Mouse (Mus musculus): ENCODE data around the gene Fndc5.

Fndc5 gene

DNA sequence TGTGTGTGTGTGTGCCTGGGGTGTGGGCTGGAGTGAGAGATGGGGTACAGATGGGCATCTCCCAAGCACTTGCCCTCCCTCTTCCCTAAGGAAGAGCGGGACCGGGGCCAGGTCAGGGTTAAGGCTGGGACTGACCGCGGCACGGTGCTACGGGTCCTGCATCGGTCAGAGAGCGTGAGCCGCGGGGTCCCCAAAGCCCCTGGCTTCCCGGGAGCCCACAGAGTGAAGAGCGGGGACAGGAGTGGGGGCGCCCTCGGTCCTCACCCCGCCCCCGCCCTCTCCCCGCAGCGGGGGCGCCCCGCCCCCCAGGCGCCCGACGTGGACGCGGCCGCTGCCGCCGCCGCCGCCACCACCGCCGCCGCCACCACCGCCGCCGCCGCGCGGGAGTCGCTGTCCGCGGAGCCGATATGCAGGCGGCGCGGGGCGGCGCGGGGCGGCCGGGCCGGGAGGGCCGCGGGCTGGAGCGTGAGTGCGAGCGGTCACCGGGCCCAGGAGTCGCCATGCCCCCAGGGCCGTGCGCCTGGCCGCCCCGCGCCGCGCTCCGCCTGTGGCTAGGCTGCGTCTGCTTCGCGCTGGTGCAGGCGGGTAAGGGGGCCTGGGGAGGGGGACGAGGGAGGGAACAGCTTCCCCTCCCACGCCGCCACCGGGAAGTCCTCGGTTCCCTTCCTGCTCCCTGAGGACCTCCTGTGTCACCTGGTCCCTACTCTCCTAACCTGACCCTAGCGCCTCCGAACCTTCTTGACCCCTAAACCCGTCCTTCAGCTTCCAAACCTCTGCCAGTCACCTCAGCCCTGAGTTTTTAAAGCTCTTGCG, at the start of gene Fndc5:
Gene Fndc5, plus strand, starts transcription at position 421 of the 813 bp plus-strand sequence.
- in situ Hi-C loops (cut with MseI, MboI) = no loop called here

GRCm38 (mm10) chr4:129087850-129088249, 48.9 kb upstream of the Fndc5 start:
- in situ Hi-C loops (cut with MseI, MboI) = loop anchor here in 1 of 2 experiments (5.0 kb wide), 1 partner anchor 116 kb away; no protein-coding TSS in a partner anchor

DNA sequence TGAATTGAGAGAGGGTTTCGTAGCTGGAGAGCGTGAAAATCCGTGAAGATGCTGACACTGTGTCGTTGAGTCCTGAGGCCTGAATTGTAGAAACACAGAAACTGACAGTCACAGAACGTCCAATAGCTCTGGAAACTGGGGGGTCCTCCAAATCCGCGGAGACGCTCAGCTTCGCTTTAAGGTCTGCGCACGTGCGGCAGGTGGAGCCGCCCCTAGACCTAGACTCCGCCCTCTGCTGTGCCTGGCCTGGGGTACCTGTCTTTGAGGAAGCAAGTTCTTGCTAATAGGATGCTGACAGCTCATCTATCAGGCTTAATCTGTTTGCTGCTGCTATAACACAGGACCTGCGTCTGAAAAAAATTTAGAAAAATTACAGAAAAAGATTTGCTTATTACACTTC, 41.5 kb upstream of the Fndc5 start:
- in situ Hi-C loops (cut with MseI, MboI) = no loop called here

DNA sequence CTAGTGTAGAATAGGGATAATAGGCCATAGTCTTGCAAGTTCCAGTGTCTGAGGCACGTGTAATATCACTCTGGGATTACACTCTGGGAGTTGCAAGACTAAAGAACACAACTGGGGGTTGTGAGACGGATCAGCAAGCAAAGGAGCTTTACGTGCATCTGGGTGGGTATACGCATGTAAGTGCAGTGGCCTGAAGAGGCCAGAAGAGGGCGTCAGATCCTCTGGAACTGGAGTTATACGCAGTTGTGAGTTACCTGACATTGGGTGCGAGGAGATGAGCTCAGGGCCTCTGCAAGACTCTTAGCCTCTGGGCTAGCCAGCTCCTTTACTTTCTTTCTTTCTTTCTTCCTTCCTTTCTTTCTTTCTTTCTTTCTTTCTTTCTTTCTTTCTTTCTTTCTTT, 39.8 kb upstream of the Fndc5 start:
- in situ Hi-C loops (cut with MseI, MboI) = no loop called here

- in situ Hi-C loops (cut with MseI, MboI) = no loop called here
These were observed 34.5 kb upstream of the Fndc5 start for GRCm38 (mm10) chr4:129102133-129102829.

DNA sequence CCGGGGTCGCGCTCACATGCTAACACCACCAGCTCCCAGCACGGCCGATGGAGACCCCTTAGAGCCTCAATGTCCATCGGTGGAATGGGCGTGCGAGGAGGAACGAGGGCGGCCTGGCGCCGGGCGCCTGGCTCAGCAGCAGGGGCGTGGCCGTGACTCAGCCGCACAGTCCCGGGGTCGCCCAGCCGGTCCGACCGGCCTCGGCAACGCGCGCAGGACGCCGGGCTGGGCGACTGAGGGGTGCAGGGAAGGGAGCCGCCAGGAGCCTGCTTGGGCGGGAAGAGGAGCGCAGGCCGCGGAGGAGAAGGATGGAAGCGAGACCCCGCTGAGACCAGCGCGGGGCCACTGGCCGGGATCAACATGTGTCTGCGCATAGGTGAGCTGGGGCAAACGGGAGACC, 31.4 kb upstream of the Fndc5 start, which contains the start of gene Tmem54:
Gene Tmem54, plus strand, starts transcription at position 193 of the 400 bp plus-strand sequence.
- in situ Hi-C loops (cut with MseI, MboI) = no loop called here

- in situ Hi-C loops (cut with MseI, MboI) = no loop called here
These were observed 30.7 kb upstream of the Fndc5 start for GRCm38 (mm10) chr4:129106073-129106472.

DNA sequence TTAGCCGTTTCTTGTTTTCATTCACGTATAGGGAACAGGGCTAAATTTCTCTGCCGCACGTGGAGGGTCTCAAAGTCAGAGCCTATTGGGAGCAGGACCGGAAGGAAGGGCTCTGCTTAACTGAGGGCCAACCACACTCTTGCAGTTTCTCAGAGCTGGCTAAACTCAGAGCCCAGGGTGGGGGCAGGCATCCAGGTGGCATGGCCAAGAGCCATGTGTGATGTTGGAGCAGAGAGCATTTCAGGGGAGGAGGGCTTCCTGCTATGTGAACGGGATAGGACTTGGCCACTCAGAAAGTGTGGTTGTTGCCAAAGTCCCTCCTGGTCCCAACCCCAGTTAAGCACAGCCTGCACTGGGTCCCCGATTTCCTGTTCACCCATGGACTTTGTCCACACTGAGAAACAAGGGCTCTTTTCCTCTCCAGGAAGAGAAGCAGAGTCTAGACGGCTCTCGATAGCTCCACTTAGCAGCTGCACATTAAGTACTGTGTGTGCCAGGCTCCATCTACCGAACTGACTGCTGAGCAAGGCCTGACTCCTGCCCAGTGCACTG, 29.4 kb upstream of the Fndc5 start:
- in situ Hi-C loops (cut with MseI, MboI) = no loop called here

DNA sequence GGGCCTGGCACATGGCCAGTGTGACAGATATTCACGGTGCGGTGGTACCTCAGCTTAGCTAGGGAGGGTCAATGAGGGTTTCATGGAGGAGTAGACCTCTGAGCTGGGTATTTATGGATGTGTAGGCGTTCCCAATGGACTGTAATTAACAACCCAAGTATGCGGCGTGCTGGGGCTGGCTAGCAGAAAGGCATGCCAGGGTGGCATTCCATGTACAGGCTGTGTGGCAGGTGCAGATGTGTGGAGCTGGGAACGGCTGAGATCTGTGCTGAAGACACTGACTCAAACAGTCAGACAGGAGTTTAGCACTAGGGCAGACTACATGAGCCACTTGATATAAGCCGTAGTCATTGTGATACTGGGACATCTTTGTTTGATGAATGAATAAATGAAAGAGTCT, 28.2 kb upstream of the Fndc5 start:
- in situ Hi-C loops (cut with MseI, MboI) = no loop called here

- in situ Hi-C loops (cut with MseI, MboI) = no loop called here
These were observed 26.0 kb upstream of the Fndc5 start for GRCm38 (mm10) chr4:129110804-129111203.

DNA sequence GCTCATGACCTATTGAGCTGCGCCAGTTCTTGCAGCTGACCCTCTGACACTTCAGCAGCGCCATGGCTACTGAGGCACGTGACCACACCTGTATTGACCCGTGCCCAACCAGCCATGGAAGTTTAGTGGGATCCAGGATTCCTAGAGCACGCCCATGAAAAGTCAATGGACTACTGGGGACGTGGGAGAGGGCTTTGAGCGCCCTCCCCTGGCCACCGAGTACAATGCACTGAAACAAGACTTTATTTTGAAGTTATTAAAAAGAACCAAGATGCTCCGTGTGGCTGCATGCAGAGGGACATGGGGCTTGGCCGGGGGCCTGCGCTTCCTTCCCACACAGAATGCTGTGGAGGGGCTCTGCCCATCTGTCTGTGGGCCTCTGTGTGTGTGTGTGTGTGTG, 25.4 kb upstream of the Fndc5 start:
- in situ Hi-C loops (cut with MseI, MboI) = no loop called here

DNA sequence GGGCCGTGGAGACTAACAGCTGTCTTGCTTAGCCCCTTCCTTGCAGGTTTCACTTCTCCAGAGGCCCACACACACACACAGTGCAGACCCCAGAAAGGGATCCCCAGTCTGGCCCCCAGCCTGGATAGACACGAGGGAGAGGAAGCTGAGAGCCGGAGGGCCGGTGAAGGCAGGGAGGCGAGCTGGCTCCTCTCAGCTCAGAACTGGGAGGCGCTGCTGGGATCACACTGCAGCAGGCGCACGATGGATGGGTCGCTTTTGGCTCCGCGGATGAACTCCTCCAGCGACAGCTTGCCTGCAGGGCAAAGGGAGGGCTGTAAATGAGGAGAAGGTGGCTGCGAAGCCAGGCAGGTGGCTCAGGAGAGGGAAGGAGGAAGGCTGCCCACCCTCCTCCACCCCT, 24.6 kb upstream of the Fndc5 start:
- in situ Hi-C loops (cut with MseI, MboI) = no loop called here

DNA sequence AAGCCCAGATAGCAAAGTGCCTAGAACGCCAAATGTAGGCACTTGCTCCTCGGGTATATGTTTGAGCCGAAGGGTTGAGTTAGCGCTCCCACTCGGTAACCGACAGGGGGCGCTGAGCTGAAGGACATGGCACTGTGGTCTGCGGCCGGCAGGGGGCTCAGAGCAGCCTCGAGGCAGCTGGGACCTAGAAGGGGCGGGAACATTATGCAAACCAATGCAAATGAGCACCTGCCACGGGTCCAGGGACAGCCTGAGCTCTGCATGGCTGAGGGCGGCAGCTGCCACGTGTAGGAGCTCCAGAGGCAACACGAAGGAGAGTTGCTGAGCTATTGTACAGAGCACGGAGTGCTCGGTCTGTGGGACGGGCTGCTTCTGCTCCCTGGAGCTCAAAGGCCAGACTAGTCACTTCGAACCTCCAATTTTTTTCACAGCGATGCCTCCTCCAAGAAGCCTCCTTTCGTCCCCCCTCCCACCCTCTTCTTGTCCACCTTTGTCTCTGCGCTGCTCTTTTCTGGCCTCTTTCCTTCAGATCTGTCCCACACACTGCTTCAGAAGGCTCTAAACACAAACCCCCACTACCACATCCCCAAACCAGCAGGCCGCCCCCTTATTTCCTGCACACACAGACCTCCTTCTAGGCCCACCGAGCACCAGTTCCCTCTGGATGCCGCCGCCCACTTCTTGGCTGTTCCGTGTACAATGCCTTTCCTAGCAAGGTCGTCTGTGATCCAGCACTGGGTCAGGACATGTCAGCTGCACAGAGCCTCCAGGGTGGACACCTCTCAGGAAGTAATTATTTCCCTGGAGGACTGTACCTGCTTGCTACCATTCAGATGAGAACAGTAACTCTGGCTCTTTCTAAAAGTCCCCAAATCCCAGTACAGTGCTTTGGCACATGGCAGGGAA, 23.5 kb upstream of the Fndc5 start:
- in situ Hi-C loops (cut with MseI, MboI) = no loop called here

GRCm38 (mm10) chr4:129116703-129117102, 20.1 kb upstream of the Fndc5 start:
- in situ Hi-C loops (cut with MseI, MboI) = no loop called here

DNA sequence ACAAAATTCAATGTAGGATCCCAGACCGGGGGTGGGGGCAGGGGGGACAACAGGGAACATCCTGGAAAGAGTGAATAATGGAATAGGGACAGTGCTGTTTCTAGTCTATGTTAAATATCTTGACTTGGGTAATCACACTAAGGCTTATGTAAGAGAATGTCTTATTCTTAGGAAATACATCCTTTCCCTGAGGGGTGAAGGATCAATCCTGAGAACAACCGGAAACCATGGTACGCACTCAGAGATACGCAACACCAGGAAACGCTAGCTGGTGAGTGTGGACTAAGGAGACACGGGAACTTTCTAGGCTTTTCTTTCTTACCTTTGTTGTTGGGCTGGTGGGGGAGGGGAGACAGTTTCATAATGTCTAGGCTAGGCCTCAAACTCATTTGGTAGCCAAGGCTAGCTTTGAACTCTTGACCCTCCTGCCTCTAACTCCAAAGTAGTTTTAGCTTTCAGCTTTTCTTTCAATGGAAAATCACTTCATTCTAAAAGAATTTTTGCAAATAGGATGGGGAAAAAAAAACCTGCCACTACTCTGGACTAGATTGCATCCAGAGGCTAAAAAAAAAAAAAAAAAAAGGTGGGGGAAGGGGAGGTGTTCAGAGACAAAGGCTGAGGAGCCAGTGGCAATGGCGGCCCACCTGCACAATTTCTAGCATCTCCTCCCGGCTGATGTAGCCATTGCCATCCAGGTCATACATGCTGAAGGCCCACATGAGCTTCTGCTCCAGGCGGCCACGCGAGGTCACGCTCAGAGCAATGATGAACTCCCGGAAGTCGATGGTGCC, 18.9 kb upstream of the Fndc5 start:
- in situ Hi-C loops (cut with MseI, MboI) = no loop called here

DNA sequence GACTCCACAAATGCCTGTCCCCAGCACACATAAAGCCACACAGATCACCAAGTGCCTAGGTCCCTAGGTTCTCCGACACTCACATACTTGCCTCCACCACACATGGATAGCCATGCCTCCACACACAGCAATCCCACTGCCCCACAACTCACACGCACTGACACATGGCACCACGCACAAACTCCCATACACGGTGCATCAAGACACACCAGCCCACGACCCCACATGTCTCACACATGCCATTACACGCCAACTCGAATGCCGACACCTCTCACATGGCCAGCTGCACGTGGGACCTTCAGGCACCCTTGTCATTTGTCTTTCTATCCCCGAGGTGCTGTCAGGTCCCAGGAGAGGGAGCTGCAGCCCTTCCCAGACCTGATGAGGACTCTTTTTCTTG, 17.1 kb upstream of the Fndc5 start:
- in situ Hi-C loops (cut with MseI, MboI) = no loop called here

DNA sequence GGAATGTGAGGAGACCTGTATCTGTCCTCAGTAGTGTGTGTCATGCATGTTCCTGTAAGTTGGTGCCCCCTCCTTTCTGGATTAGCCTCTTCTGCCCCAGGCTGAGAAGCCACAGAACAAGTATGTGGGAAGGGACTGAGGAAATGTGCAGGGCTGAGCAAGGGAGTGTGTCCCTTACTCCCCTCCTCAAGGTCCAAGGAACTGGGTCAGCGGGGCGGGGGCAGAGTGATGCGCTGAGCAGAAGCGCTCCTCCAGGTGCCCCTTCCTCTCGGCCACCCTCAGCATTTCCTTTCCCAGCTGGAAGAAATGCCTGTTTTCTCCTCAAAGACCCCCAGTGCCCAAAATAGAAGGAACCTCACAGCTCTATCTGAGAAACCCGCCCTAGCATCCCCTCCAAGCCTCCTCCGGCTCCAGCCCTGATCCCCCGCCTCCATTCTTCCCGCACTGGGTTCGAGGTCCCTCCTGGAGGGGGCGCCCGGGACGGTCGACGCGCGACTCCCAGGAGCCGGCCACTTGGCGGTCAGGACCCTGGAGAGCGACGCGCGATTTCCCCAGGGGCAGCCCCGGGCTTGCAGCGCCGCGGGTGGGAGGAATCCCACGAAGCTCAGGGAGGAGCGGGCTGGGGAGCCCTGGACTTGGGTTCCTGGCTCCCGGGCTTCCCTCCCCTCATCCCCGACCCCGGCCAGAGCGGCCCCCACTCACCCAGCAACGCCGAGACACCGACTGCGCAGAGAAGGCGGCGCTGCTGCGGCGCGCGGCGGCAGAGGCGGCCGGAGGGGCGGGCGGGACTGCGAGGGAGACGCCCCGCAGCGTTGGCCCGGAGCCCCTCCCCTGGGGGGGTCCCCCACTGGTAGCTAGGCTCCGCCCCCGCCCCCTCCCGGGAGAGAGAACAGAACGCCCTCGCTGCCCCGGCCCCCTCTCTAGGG, 16.0 kb upstream of the Fndc5 start:
- in situ Hi-C loops (cut with MseI, MboI) = no loop called here

DNA sequence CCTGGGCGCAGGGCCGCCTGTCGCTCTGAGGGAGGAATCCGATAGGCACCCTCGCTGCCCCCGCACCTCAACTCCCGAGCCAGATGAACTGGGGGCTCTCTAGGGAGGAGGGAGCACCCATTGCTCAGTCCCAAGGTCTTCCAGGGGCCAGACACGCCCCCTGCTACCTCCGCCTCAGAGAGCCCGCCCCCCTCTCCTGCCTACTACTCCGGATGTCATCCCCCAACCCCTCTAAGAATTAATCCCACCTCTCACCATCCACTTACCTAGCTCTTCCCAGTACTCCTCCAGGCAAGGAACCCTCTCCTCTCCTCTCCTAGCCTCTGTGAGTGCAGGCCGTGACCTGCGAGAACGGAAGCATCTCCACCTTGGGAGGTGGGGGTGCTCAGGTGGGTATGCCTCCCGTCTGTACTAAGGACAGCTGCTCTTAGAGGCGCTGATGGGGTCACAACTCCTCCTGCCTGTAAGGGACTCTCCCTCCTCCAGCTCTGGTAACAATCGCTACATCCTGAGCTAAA, 15.2 kb upstream of the Fndc5 start, which contains the start of gene Hpca:
Gene Hpca, minus strand, starts transcription at position 468 of the 518 bp plus-strand sequence.
- in situ Hi-C loops (cut with MseI, MboI) = no loop called here

- in situ Hi-C loops (cut with MseI, MboI) = no loop called here
These were observed 14.7 kb upstream of the Fndc5 start for GRCm38 (mm10) chr4:129122107-129122506.
